Mouse (Mus musculus): ENCODE data around the gene Cd82. TPM values are rescaled to one million over a fixed set of nuclear protein-coding genes. Genes with fewer than 3 reads are reported as not detected.

Gene Cd82
- polyA plus RNA-seq, 1 experiment from 2014 or later: 93.5 TPM

GRCm38 (mm10) chr2:93403267-93403666 lies 59.7 kb downstream of the Cd82 start:
- Histone ChIP-seq H3K9me3 (ENCODE audit: control insufficient read depth, low read length) (no peaks in the 10 kb centered on the region), H3K27ac (replicated peaks) (no peak overlapping the region), H3K4me2 (replicated peaks; ENCODE audit: low read depth) (no peak overlapping the region), H3K27me3 (ENCODE audit: control insufficient read depth, insufficient read depth, low read length) (no peaks in the 10 kb centered on the region; the same call in 1 of the 2 replicates), H3K4me3 (ENCODE audit: low read depth, low read length) (no peak overlapping the region), H3K36me3 (ENCODE audit: control insufficient read depth, insufficient read depth, low read length) (no peaks in the 10 kb centered on the region), H3K4me1 (replicated peaks; ENCODE audit: control insufficient read depth, insufficient read depth) (no peaks in the 10 kb centered on the region), H3K9ac (ENCODE audit: low read length) (no peak overlapping the region)
- DNase-seq (ENCODE audit: low spot score): no peak
- WGBS: 84% methylated on average over 6 of the region's 6 CpGs
- TF ChIP-seq EP300 (optimal IDR thresholded peaks at IDR 0.05) (no peak), CTCF (IDR thresholded peaks at IDR 0.05; ENCODE audit: low read depth) (no peak)
- ATAC-seq (ENCODE audit: low FRiP score, low TSS enrichment): no peak

- H3K9ac ChIP-seq (ENCODE audit: low read length): no peak overlapping the region
- no peak for ATAC-seq (ENCODE audit: low FRiP score, low TSS enrichment)
- no peak overlapping the region for H3K27ac ChIP-seq (replicated peaks)
- 44% methylated on average over 6 of the region's 6 CpGs for WGBS
- H3K4me2 ChIP-seq (replicated peaks; ENCODE audit: low read depth): no peak overlapping the region
- TF ChIP-seq CTCF (IDR thresholded peaks at IDR 0.05; ENCODE audit: low read depth) (no peak), EP300 (optimal IDR thresholded peaks at IDR 0.05) (no peak)
- no peaks in the 10 kb centered on the region for H3K9me3 ChIP-seq (ENCODE audit: control insufficient read depth, low read length)
- H3K4me1 ChIP-seq (replicated peaks; ENCODE audit: control insufficient read depth, insufficient read depth): no peaks in the 10 kb centered on the region
- no peaks in the 10 kb centered on the region for H3K27me3 ChIP-seq (ENCODE audit: control insufficient read depth, insufficient read depth, low read length)
- DNase-seq (ENCODE audit: low spot score): no peak
- no peak overlapping the region for H3K4me3 ChIP-seq (ENCODE audit: low read depth, low read length)
- H3K36me3 ChIP-seq (ENCODE audit: control insufficient read depth, insufficient read depth, low read length): no peaks in the 10 kb centered on the region
Observed at GRCm38 (mm10) chr2:93391198-93391597, 71.7 kb downstream of the Cd82 start.

GRCm38 (mm10) chr2:93390170-93390926 lies 72.6 kb downstream of the Cd82 start:
- H3K9ac ChIP-seq (ENCODE audit: low read length): no peak overlapping the region
- no peak overlapping the region for H3K27ac ChIP-seq (replicated peaks)
- H3K36me3 ChIP-seq (ENCODE audit: control insufficient read depth, insufficient read depth, low read length): no peaks in the 10 kb centered on the region
- no peaks in the 10 kb centered on the region for H3K4me1 ChIP-seq (replicated peaks; ENCODE audit: control insufficient read depth, insufficient read depth)
- ATAC-seq (ENCODE audit: low FRiP score, low TSS enrichment) (no peak), DNase-seq (ENCODE audit: low spot score) (no peak)
- TF ChIP-seq CTCF (IDR thresholded peaks at IDR 0.05; ENCODE audit: low read depth): no peak
- no peak for TF ChIP-seq EP300 (optimal IDR thresholded peaks at IDR 0.05)
- no peaks in the 10 kb centered on the region for H3K9me3 ChIP-seq (ENCODE audit: control insufficient read depth, low read length)
- no peak overlapping the region for H3K4me3 ChIP-seq (ENCODE audit: low read depth, low read length)
- WGBS: 30% methylated on average over 11 of the region's 11 CpGs
- H3K27me3 ChIP-seq (ENCODE audit: control insufficient read depth, insufficient read depth, low read length): no peaks in the 10 kb centered on the region
- no peak overlapping the region for H3K4me2 ChIP-seq (replicated peaks; ENCODE audit: low read depth)

GRCm38 (mm10) chr2:93386958-93387357 lies 76.0 kb downstream of the Cd82 start:
- DNase-seq (ENCODE audit: low spot score): no peak
- ATAC-seq (ENCODE audit: low FRiP score, low TSS enrichment): no peak
- H3K9ac ChIP-seq (ENCODE audit: low read length): no peak overlapping the region

GRCm38 (mm10) chr2:93383831-93384230 lies 79.1 kb downstream of the Cd82 start:
- Histone ChIP-seq H3K4me3 (ENCODE audit: low read depth, low read length) (no peak overlapping the region), H3K4me2 (replicated peaks; ENCODE audit: low read depth) (no peak overlapping the region), H3K27ac (replicated peaks) (no peak overlapping the region), H3K9me3 (ENCODE audit: control insufficient read depth, low read length) (no peaks in the 10 kb centered on the region), H3K9ac (ENCODE audit: low read length) (no peak overlapping the region), H3K36me3 (ENCODE audit: control insufficient read depth, insufficient read depth, low read length) (no peaks in the 10 kb centered on the region), H3K4me1 (replicated peaks; ENCODE audit: control insufficient read depth, insufficient read depth) (peaks cover 3% of the 10 kb centered on the region; the same call in 1 of the 2 replicates), H3K27me3 (ENCODE audit: control insufficient read depth, insufficient read depth, low read length) (no peaks in the 10 kb centered on the region)
- DNase-seq (ENCODE audit: low spot score): no peak
- no peak for ATAC-seq (ENCODE audit: low FRiP score, low TSS enrichment)
- no peak for TF ChIP-seq CTCF (IDR thresholded peaks at IDR 0.05; ENCODE audit: low read depth)
- no peak for TF ChIP-seq EP300 (optimal IDR thresholded peaks at IDR 0.05)
- WGBS: 81% methylated on average over 5 of the region's 5 CpGs

More at GRCm38 (mm10) chr2:93386958-93387357, 76.0 kb downstream of the Cd82 start:
- Histone ChIP-seq H3K4me2 (replicated peaks; ENCODE audit: low read depth) (no peak overlapping the region), H3K4me1 (replicated peaks; ENCODE audit: control insufficient read depth, insufficient read depth) (peaks cover 1% of the 10 kb centered on the region; the same call in 1 of the 2 replicates), H3K36me3 (ENCODE audit: control insufficient read depth, insufficient read depth, low read length) (no peaks in the 10 kb centered on the region), H3K4me3 (ENCODE audit: low read depth, low read length) (no peak overlapping the region), H3K27me3 (ENCODE audit: control insufficient read depth, insufficient read depth, low read length) (no peaks in the 10 kb centered on the region), H3K27ac (replicated peaks) (no peak overlapping the region), H3K9me3 (ENCODE audit: control insufficient read depth, low read length) (no peaks in the 10 kb centered on the region)
- 60% methylated on average over 4 of the region's 4 CpGs for WGBS
- no peak for TF ChIP-seq CTCF (IDR thresholded peaks at IDR 0.05; ENCODE audit: low read depth)
- TF ChIP-seq EP300 (optimal IDR thresholded peaks at IDR 0.05): no peak

- WGBS: 18% methylated on average over 1 of the region's 2 CpGs
- no peak for TF ChIP-seq EP300 (optimal IDR thresholded peaks at IDR 0.05)
- TF ChIP-seq CTCF (IDR thresholded peaks at IDR 0.05; ENCODE audit: low read depth): no peak
- Histone ChIP-seq H3K9me3 (ENCODE audit: control insufficient read depth, low read length) (no peaks in the 10 kb centered on the region), H3K4me1 (replicated peaks; ENCODE audit: control insufficient read depth, insufficient read depth) (peaks cover 3% of the 10 kb centered on the region; the same call in 1 of the 2 replicates), H3K27ac (replicated peaks) (no peak overlapping the region), H3K27me3 (ENCODE audit: control insufficient read depth, insufficient read depth, low read length) (no peaks in the 10 kb centered on the region), H3K36me3 (ENCODE audit: control insufficient read depth, insufficient read depth, low read length) (no peaks in the 10 kb centered on the region), H3K9ac (ENCODE audit: low read length) (no peak overlapping the region), H3K4me3 (ENCODE audit: low read depth, low read length) (no peak overlapping the region), H3K4me2 (replicated peaks; ENCODE audit: low read depth) (no peak overlapping the region)
- ATAC-seq (ENCODE audit: low FRiP score, low TSS enrichment) (peak; percentile 28; the same call in 1 of the 2 replicates), DNase-seq (ENCODE audit: low spot score) (no peak)
Observed at GRCm38 (mm10) chr2:93380680-93381089, 82.3 kb downstream of the Cd82 start.
